Mouse (Mus musculus): ENCODE measurements at regions not wholly inside any gene's neighbourhood (a gene's known extent, or its start where the extent isn't known, plus 50 kb on each side); places are given as distances from the start of the nearest gene placed in this dataset.

DNA sequence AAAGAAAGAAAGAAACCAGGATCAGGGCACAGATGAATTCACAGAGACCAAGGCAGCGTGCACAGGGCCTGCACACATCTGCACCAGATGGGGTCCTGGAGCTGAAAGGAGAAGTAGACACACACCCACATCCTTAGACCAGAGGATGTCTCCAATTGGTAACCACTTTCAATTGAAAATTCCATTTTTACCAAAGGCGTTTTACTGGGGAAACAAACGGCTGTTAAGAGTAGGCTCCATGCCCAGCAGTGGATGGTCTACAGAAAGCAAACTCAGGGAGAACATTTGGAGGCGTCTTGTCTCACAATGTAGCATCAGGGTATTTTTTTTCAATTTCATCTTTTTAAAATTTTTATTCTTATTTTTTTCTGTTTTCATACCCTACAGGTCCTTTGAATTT is 157.6 kb downstream of the Npr3 start:
- no peak for TF ChIP-seq CTCF (IDR thresholded peaks at IDR 0.05)
- TF ChIP-seq EP300 (IDR thresholded peaks at IDR 0.05), result no peak
